Mouse (Mus musculus) lung, adult 2 months (tissue): ENCODE measurements around the gene Pigt.

Experiments used
- CTCF ChIP-seq: fragments of 200-500 bp; IDR thresholded peaks from 2 replicates; pipeline ENCODE4 v1.5.1; 2011; ENCODE audit warnings: mild to moderate bottlenecking, low read length, control low read depth; ENCODE audit not compliant: insufficient read depth
- POLR2A ChIP-seq: fragments of 200-500 bp; IDR thresholded peaks from 2 replicates; pipeline ENCODE4 v1.6.1; 2011; ENCODE audit warnings: low read depth, mild to moderate bottlenecking, control low read depth, low read length, borderline replicate concordance; ENCODE audit errors: extremely low read depth

- TF ChIP-seq POLR2A (no peak), CTCF (peak; percentile 93)
Measured at GRCm38 (mm10) chr2:164520782-164521181, 23.5 kb downstream of the Pigt start.
